Mouse (Mus musculus) spleen, adult 2 months (tissue): ENCODE measurements at regions not wholly inside any gene's neighbourhood (a gene's known extent, or its start where the extent isn't known, plus 50 kb on each side); places are given as distances from the start of the nearest gene placed in this dataset.

Source experiments
- CTCF ChIP-seq: fragments of 200-500 bp; IDR thresholded peaks from 2 replicates; pipeline ENCODE4 v1.5.1; 2011; ENCODE audit warnings: mild to moderate bottlenecking, inconsistent platforms; ENCODE audit not compliant: insufficient read depth, insufficient read length, insufficient replicate concordance; ENCODE audit errors: extremely low read depth
- POLR2A ChIP-seq: fragments of 200-500 bp; IDR thresholded peaks from 2 replicates; pipeline ENCODE4 v1.6.1; 2011; ENCODE audit warnings: low read depth, low read length, inconsistent platforms

DNA sequence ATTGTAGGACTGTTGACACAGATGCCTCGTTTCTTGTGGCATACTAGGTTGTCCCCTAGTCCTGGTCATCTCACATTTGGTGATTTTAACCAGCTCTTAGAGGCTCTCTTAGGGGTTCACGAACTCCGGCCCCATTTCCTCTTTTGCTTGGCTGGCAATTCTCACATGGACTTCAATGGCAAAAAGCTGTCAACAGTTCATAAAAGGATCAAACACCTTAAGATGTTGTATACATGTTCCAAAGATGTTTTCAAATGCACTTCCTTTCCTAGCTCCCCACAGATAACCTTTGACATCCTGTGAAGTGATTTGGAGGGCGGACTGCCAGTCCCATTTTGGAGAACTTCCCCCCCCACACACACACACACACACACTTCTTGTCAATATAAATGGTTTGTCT is 153.7 kb upstream of the Rpl34 start:
- TF ChIP-seq CTCF, result no peak
- no peak for TF ChIP-seq POLR2A
